Mouse (Mus musculus) urinary bladder, postnatal 25 days (tissue): Measurements from ENCODE around the gene Gnptab.
"Not testable (repeated sequence)": the region's sequence is repeated elsewhere in the genome, so short reads cannot be mapped to it uniquely, and the experiment has no call there.

Experiments used
- DNase-seq: peaks from one replicate; pipeline ENCODE4 v3.0.0; 2022; ENCODE audit warnings: low spot score

Gene Gnptab

DNA sequence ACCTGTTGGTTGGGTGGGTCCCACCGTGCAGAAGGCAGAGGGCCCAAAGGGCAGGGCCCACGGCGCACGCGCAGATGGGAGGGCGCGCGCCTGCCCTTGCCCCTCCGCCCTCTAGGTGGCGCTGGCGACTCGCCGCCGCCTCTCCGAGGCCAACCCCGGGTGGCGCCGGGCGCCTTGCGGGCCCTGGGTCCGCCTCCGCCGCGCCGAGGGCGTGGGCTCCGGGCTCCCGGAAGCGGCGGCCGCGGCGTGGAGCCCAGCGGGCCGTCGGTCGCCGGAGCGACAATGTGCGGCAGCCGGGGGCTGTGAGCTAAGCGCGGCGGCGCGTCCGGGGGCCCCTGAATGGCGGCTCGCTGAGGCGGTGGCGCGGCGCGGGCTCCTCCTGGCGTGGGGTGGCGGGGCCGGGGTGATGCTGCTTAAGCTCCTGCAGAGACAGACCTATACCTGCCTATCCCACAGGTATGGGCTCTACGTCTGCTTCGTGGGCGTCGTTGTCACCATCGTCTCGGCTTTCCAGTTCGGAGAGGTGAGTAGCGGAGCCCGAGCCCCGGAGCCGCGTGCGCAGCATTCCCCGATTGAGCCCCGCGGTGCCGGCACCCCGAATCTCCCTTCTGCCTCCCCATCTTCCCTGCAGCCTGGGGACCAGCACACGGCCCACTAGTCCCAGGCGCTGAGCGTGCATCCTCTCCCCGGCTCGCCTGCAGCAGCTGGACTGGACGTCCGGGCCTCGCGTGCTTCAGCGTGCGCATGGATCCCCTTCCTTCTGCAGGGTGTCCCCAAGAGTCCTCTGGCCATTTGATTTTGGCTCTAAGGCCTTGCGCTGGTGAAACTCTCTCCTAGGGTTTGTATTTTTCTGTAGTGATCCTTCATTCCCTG lies at the start of gene Gnptab, which contains the start of gene Dram1:
Gene Gnptab (plus strand): TSS at position 120 of the 873 bp plus-strand sequence.
Gene Dram1 (minus strand): TSS at position 68 of the 873 bp plus-strand sequence.
- DNase-seq: peak; percentile 95

GRCm38 (mm10) chr10:88330695-88331094 lies 48.2 kb upstream of the Gnptab start:
- DNase-seq: no peak

DNA sequence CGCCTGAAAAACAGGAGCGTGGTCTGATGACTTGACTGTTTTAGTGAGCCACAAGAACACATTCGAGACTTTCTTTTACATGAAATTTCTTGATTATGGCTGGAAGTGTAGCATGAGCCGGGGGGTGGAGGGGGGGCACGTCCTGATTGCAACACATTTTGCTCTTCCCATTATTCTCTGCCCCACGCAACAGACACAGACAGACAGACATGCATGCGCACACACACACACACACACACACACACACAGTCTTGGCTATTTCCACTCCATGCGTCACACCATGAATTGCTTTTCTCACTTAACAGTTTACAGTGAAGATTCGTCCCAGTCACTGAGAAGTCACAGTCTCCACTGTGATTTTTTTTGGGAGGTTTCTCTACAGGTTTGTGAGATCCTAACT lies 38.3 kb upstream of the Gnptab start:
- DNase-seq: no peak

GRCm38 (mm10) chr10:88341368-88341767 lies 37.6 kb upstream of the Gnptab start:
- no peak for DNase-seq

DNA sequence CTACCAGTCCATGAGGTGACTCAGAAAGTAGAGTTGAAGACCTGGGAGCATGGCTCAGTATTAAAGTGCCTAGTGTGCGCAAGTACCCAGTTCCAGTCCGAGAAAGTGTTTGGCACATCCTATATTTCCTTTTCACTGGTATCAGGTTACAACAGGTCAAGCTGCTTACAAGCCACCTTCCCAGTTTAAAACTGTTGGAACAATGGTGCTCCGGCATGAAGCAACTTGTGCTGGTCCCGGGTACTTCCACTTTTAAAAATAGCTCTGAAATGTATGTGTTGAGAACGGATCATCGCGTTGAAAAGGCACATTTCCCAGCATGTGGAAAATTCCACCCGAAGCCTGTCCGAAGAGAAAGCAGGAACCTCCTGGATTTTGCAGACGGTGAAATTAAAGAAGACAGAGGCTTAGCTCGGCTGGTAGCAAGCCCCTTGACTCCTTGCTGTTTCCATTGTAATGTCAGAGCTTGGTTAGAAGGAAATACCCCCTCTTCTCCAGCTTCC lies 33.0 kb upstream of the Gnptab start:
- no peak for DNase-seq

- DNase-seq: no peak
These were observed 32.3 kb upstream of the Gnptab start for GRCm38 (mm10) chr10:88346454-88347245.

DNA sequence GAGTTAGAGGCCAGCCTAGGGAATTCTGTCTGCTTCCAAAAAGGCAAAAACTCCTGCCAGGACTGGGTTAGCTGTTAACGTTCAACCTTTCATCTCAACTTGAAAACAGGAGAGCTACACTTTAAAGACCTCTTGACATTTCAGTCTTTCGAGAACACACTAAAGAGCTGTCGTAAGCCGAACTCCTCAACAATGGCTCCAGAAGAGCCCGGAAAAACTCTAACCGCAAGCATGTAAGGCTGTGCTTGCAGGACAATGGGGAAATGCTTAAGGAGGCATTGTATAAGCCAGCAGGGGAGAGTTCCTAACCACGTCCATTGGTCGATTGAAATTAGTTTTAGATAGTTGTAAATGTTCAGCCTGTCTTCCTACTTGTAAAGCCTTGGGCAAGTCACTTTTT lies 29.1 kb upstream of the Gnptab start:
- no peak for DNase-seq

DNA sequence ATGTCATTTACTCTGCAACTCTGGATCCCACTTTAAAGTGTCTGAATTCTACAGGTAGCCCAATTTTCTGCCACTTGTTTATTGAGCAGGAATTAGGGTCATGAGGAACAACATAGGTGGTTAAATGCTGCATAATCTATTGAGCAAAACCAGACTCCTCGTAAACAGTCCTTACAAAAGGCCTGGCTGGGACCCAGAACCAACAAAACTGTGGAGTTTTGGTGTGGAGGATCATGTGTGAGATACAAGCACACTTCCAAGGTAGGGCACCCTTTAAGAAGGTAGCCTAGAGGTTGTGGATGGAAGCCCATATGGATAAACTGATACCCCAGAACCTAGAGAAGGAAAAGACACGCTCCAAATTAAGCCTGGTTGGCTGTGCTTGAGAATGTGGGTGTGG lies 28.2 kb upstream of the Gnptab start:
- DNase-seq: no peak

DNA sequence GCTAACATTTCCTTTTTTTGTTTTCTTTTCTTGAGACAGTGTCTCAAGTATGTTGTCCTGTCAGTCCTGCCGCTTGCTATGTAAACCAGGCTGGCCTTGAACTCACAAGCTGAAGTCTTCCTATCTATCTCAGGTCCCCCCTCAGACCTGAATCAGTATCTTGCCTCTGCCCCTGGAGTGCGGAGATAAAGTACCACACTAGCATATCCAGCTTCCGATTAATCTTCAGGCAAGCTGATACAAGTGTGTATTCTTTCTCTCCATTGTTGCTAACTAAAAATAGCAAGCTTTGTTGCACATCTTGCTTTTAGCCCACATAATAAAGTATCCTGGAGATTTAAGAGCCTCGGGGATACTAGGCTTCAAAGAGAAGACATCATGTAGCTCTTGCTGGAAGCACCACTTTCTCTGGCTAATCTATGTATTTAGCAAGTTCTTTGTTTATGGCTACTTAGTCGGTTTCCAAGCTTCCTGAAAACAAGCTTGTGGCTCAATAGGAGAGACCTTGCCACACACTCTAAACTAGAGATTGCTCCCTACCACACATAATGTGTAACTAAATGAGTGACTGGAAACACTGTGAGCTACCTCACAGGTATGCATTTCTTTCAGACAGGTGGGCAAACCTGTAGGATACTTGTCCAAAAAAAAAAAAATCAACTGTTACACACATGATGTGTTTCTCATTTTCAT lies 27.4 kb upstream of the Gnptab start:
- DNase-seq: no peak

DNA sequence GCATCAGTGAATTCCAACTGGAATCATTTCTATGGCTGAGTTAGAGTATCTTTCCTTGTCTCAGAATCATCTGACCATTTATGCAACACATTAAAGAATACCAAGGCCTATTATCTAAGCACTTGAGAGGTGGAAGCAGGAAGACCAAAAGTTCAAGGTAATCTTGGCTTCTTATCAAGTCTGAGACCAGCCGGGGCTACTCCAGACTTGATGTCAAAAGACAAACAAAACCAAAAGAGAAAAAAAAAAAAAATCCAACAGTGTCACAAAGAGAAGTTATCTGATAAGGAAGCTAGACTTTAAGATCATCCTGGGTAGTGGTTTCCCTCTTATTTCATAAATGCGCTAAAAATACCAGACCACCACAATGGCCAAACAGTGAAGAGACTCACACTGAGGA lies 26.4 kb upstream of the Gnptab start:
- DNase-seq: no peak

GRCm38 (mm10) chr10:88354599-88354998 lies 24.3 kb upstream of the Gnptab start:
- no peak for DNase-seq

GRCm38 (mm10) chr10:88356114-88356982 lies 22.6 kb upstream of the Gnptab start:
- DNase-seq: no peak

- DNase-seq: peak; percentile 71
These were observed 21.9 kb upstream of the Gnptab start for GRCm38 (mm10) chr10:88356983-88357559.

DNA sequence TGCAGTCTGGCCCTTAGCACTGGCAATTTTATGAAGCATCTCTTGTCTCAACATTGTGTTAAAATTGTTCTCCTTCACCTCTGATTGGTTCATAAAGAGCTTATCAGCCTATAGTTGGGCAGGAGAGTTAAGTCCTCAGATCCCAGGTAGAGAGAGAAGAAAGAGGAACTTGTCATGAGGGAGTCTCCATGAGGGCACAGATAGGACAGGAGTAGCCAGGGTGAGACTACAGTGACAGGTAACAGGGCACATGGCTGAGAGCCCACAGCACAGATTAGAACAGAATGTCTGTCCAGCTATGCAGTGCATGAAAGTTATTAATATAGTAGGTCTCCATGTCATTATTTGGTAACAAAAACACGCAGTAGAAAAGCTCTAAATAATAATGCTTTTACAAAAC lies 16.7 kb upstream of the Gnptab start:
- DNase-seq: no peak

DNA sequence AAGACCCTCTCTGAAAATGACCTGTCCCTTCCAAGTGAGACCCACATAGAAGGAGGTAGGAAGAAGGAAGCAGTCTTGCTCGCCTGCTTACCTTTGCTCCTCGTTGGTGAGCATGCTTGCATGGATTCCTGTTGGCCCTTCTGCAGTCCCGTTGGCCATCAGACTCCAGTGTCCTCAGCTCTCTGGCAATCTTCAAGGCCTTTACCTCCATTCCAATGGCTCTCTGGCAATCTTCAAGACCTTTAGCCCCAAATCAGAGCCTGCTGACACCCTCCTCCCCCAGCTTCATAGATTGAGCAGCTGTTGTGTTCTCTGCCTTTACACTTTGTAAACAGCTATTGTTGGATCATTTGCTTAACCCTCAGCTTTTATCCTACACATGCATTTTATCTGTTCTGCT lies 14.7 kb upstream of the Gnptab start:
- no peak for DNase-seq

DNA sequence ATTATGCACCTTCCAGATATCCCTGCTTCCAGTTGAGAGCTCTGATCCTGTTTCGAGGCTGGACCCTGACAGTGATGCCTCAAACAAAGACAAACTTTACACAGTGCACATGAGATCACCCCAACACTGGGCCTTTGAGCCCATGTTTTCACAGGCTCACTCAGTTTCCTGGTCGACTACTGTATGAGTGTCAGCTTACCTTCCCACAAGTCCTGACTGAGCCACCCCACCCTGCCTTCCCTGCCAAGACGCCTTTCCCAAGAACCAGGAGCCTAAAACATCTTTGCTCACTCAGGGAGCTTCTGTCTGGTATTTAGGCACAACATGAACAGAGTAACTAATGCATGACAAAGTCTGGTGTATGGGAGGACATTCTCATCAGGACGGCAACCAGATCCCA lies 9.7 kb upstream of the Gnptab start:
- no peak for DNase-seq

GRCm38 (mm10) chr10:88371793-88372192 lies 7.1 kb upstream of the Gnptab start:
- no peak for DNase-seq

- DNase-seq: no peak
These were observed 6.5 kb upstream of the Gnptab start for GRCm38 (mm10) chr10:88372436-88372835.

- DNase-seq: not testable (repeated sequence)
These were observed 6.0 kb upstream of the Gnptab start for GRCm38 (mm10) chr10:88372945-88373344.

DNA sequence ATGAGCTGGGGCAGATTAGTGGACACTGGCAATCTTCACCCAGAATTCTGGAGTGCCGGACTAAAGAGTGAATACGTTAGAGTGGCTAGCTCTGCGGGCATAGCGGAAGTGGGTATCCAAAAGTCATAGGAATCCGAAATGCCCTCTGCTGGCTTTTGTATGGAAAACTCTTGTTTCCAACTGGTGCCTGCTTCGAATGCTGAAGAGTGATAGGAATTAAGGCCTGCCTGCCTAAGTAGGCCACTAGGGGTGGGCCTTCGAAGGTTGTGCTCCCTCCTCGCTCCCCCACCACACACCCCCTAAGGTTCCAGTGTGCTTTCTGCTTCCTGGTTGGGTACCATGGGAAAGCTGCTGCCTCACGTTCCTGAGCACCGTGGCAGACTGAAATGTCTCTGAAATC lies 3.9 kb upstream of the Gnptab start:
- DNase-seq: no peak

DNA sequence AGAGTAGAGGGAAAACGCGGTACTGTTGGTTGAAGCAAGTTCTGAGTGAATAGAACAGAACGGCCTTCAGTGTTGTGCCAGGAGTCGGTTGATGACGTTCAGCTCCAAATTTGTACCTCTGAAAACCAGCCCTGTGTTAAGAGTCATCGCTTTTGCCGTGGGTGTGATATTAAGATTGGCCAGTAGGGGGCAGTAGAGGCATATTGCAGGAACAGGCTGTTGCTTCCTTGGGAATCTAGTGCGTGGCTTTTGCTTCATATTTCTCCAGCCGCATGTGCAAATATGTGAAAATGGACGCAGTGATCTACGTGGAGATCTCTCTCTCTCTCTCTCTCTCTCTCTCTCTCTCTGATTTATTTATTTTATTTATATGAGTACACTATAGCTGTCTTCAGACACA lies 2.2 kb upstream of the Gnptab start:
- DNase-seq: peak; percentile 91
